Mouse (Mus musculus): ENCODE data around the gene Hoga1. TPM values are rescaled to one million over a fixed set of nuclear protein-coding genes. Genes with fewer than 3 reads are reported as not detected.

Hoga1 gene
- polyA plus RNA-seq, 1 experiment, result 10.8 TPM

- Histone ChIP-seq H3K4me1 (ENCODE audit: control insufficient read depth, insufficient read depth, low read length) (no peaks in the 10 kb centered on the region; the same call in 1 of the 2 replicates), H3K4me3 (ENCODE audit: control insufficient read depth, low read depth, low read length) (peak within 1 kb of the TSS; percentile 91), H3K27me3 (ENCODE audit: control insufficient read depth, insufficient read depth, low read length) (no peaks in the 10 kb centered on the region), H3K27ac (ENCODE audit: control insufficient read depth, insufficient read depth, low read depth, low read length) (peak within 1 kb of the TSS; percentile 83), H3K36me3 (ENCODE audit: control insufficient read depth, insufficient read depth, low read length) (no peaks in the 10 kb centered on the region)
- TF ChIP-seq CTCF (IDR thresholded peaks at IDR 0.05; ENCODE audit: control insufficient read depth, insufficient read depth, insufficient replicate concordance, low read depth, low read length) (no peak), POLR2A (IDR thresholded peaks at IDR 0.05; ENCODE audit: control insufficient read depth, low read depth, low read length) (peak; percentile 68; the same call in 1 of the 2 replicates)
These were observed 6.5 kb downstream of the Hoga1 start, which contains the start of gene 4933411K16Rik for GRCm38 (mm10) chr19:42051948-42052347. 4933411K16Rik (plus strand) TSS chr19:42052248.

GRCm38 (mm10) chr19:42054255-42054654, 8.8 kb downstream of the Hoga1 start:
- Histone ChIP-seq H3K4me1 (ENCODE audit: control insufficient read depth, insufficient read depth, low read length) (peaks cover 5% of the 10 kb centered on the region; the same call in 1 of the 2 replicates), H3K4me3 (ENCODE audit: control insufficient read depth, low read depth, low read length) (peak overlapping the region; percentile 91), H3K27ac (ENCODE audit: control insufficient read depth, insufficient read depth, low read depth, low read length) (no peak overlapping the region), H3K27me3 (ENCODE audit: control insufficient read depth, insufficient read depth, low read length) (no peaks in the 10 kb centered on the region), H3K36me3 (ENCODE audit: control insufficient read depth, insufficient read depth, low read length) (no peaks in the 10 kb centered on the region)
- no peak for TF ChIP-seq CTCF (IDR thresholded peaks at IDR 0.05; ENCODE audit: control insufficient read depth, insufficient read depth, insufficient replicate concordance, low read depth, low read length)
- no peak for TF ChIP-seq POLR2A (IDR thresholded peaks at IDR 0.05; ENCODE audit: control insufficient read depth, low read depth, low read length)

- no peak overlapping the region for H3K27ac ChIP-seq (ENCODE audit: control insufficient read depth, insufficient read depth, low read depth, low read length)
- TF ChIP-seq POLR2A (IDR thresholded peaks at IDR 0.05; ENCODE audit: control insufficient read depth, low read depth, low read length) (no peak), CTCF (IDR thresholded peaks at IDR 0.05; ENCODE audit: control insufficient read depth, insufficient read depth, insufficient replicate concordance, low read depth, low read length) (no peak)
- H3K4me3 ChIP-seq (ENCODE audit: control insufficient read depth, low read depth, low read length), result no peak overlapping the region
- no peaks in the 10 kb centered on the region for H3K36me3 ChIP-seq (ENCODE audit: control insufficient read depth, insufficient read depth, low read length)
- peaks cover 10% of the 10 kb centered on the region for H3K4me1 ChIP-seq (ENCODE audit: control insufficient read depth, insufficient read depth, low read length)
- no peaks in the 10 kb centered on the region for H3K27me3 ChIP-seq (ENCODE audit: control insufficient read depth, insufficient read depth, low read length)
These were observed 10.5 kb downstream of the Hoga1 start for GRCm38 (mm10) chr19:42055881-42056280.

- Histone ChIP-seq H3K4me3 (ENCODE audit: control insufficient read depth, low read depth, low read length) (no peak overlapping the region), H3K36me3 (ENCODE audit: control insufficient read depth, insufficient read depth, low read length) (no peaks in the 10 kb centered on the region), H3K27me3 (ENCODE audit: control insufficient read depth, insufficient read depth, low read length) (no peaks in the 10 kb centered on the region), H3K4me1 (ENCODE audit: control insufficient read depth, insufficient read depth, low read length) (peaks cover 10% of the 10 kb centered on the region), H3K27ac (ENCODE audit: control insufficient read depth, insufficient read depth, low read depth, low read length) (no peak overlapping the region)
- TF ChIP-seq POLR2A (IDR thresholded peaks at IDR 0.05; ENCODE audit: control insufficient read depth, low read depth, low read length) (no peak), CTCF (IDR thresholded peaks at IDR 0.05; ENCODE audit: control insufficient read depth, insufficient read depth, insufficient replicate concordance, low read depth, low read length) (no peak)
These were observed 11.5 kb downstream of the Hoga1 start for GRCm38 (mm10) chr19:42056719-42057409.

- peaks cover 10% of the 10 kb centered on the region for H3K4me1 ChIP-seq (ENCODE audit: control insufficient read depth, insufficient read depth, low read length)
- no peak overlapping the region for H3K27ac ChIP-seq (ENCODE audit: control insufficient read depth, insufficient read depth, low read depth, low read length)
- H3K36me3 ChIP-seq (ENCODE audit: control insufficient read depth, insufficient read depth, low read length), result no peaks in the 10 kb centered on the region
- no peaks in the 10 kb centered on the region for H3K27me3 ChIP-seq (ENCODE audit: control insufficient read depth, insufficient read depth, low read length)
- H3K4me3 ChIP-seq (ENCODE audit: control insufficient read depth, low read depth, low read length), result no peak overlapping the region
- no peak for TF ChIP-seq POLR2A (IDR thresholded peaks at IDR 0.05; ENCODE audit: control insufficient read depth, low read depth, low read length)
- TF ChIP-seq CTCF (IDR thresholded peaks at IDR 0.05; ENCODE audit: control insufficient read depth, insufficient read depth, insufficient replicate concordance, low read depth, low read length), result no peak
These were observed 13.0 kb downstream of the Hoga1 start for GRCm38 (mm10) chr19:42058426-42058825.

- Histone ChIP-seq H3K36me3 (ENCODE audit: control insufficient read depth, insufficient read depth, low read length) (no peaks in the 10 kb centered on the region), H3K4me1 (ENCODE audit: control insufficient read depth, insufficient read depth, low read length) (peaks cover 10% of the 10 kb centered on the region), H3K27me3 (ENCODE audit: control insufficient read depth, insufficient read depth, low read length) (no peaks in the 10 kb centered on the region), H3K27ac (ENCODE audit: control insufficient read depth, insufficient read depth, low read depth, low read length) (no peak overlapping the region), H3K4me3 (ENCODE audit: control insufficient read depth, low read depth, low read length) (no peak overlapping the region)
- TF ChIP-seq CTCF (IDR thresholded peaks at IDR 0.05; ENCODE audit: control insufficient read depth, insufficient read depth, insufficient replicate concordance, low read depth, low read length) (no peak), POLR2A (IDR thresholded peaks at IDR 0.05; ENCODE audit: control insufficient read depth, low read depth, low read length) (no peak)
These were observed 16.0 kb downstream of the Hoga1 start for GRCm38 (mm10) chr19:42061443-42061842.

- Histone ChIP-seq H3K4me1 (ENCODE audit: control insufficient read depth, insufficient read depth, low read length) (no peaks in the 10 kb centered on the region), H3K27me3 (ENCODE audit: control insufficient read depth, insufficient read depth, low read length) (no peaks in the 10 kb centered on the region), H3K4me3 (ENCODE audit: control insufficient read depth, low read depth, low read length) (peak overlapping the region; percentile 20), H3K27ac (ENCODE audit: control insufficient read depth, insufficient read depth, low read depth, low read length) (no peak overlapping the region), H3K36me3 (ENCODE audit: control insufficient read depth, insufficient read depth, low read length) (no peaks in the 10 kb centered on the region)
- TF ChIP-seq POLR2A (IDR thresholded peaks at IDR 0.05; ENCODE audit: control insufficient read depth, low read depth, low read length) (no peak), CTCF (IDR thresholded peaks at IDR 0.05; ENCODE audit: control insufficient read depth, insufficient read depth, insufficient replicate concordance, low read depth, low read length) (no peak)
These were observed 23.2 kb downstream of the Hoga1 start for GRCm38 (mm10) chr19:42068441-42069240.

Data from testis, adult 2 months (tissue).